Mouse (Mus musculus) stomach, embryonic 16.5 days (tissue): Measurements from ENCODE around the gene Dennd1b. TPM values are rescaled to one million over a fixed set of nuclear protein-coding genes. Genes with fewer than 3 reads are reported as not detected.

Experiments
- ATAC-seq: fragments of 200-750 bp; cut with Nextera tagmentation; 2 replicates; pipeline ENCODE4 v1.8.0; 2017; ENCODE audit warnings: moderate number of reproducible peaks, moderate TSS enrichment; ENCODE audit not compliant: insufficient read depth, low FRiP score
- H3K27ac ChIP-seq: fragments of 300-500 bp; sonication (generic); 2 replicates; pipeline ENCODE4 v1.5.1; 2014; ENCODE audit warnings: low read length
- H3K27me3 ChIP-seq: fragments of 300-500 bp; sonication (generic); 2 replicates; pipeline ENCODE4 v1.6.1; 2014; ENCODE audit warnings: low read length, control low read depth, mixed read lengths; ENCODE audit not compliant: control insufficient read depth, insufficient read depth
- H3K36me3 ChIP-seq: fragments of 300-500 bp; sonication (generic); 2 replicates; pipeline ENCODE4 v1.6.1; 2014; ENCODE audit warnings: low read length; ENCODE audit not compliant: control insufficient read depth, insufficient read depth
- H3K4me1 ChIP-seq: fragments of 300-500 bp; sonication (generic); 2 replicates; pipeline ENCODE4 v1.6.1; 2014; ENCODE audit warnings: low read length, control low read depth, mixed read lengths; ENCODE audit not compliant: control insufficient read depth, insufficient read depth
- H3K4me2 ChIP-seq: fragments of 300-500 bp; sonication (generic); 2 replicates; pipeline ENCODE4 v1.6.1; 2014; ENCODE audit warnings: low read depth, low read length, mixed read lengths
- H3K4me3 ChIP-seq: fragments of 300-500 bp; sonication (generic); replicated peaks from 2 replicates; pipeline ENCODE4 v1.5.1; 2014; ENCODE audit warnings: mild to moderate bottlenecking, low read length
- H3K9ac ChIP-seq: fragments of 300-500 bp; sonication (generic); 2 replicates; pipeline ENCODE4 v1.6.1; 2014; ENCODE audit warnings: low read length
- H3K9me3 ChIP-seq: fragments of 300-500 bp; sonication (generic); replicated peaks from 2 replicates; pipeline ENCODE4 v1.6.1; 2016; ENCODE audit warnings: low read length, control low read depth; ENCODE audit not compliant: control insufficient read depth
- WGBS: fragments of 180-500 bp; shearing (Covaris S2); extraction: QIAGEN DNeasy Blood & Tissue Kit; methylation state at CpG from one replicate; pipeline ENCODE4 v1.1.7; 2014; 5-methylcytosine and 5-hydroxymethylcytosine counted together
- polyA plus RNA-seq: library from polyadenylated mRNA; unstranded; fragments of >200 nt; fragmentation: Nextera tagmentation; extraction: Ambion mirVana; gene quantifications from 2 replicates; pipeline ENCODE4 v1.2.1, GENCODE M21; 2015

Gene Dennd1b
- polyA plus RNA-seq, 1 experiment from 2014 or later = 7.1 TPM

DNA sequence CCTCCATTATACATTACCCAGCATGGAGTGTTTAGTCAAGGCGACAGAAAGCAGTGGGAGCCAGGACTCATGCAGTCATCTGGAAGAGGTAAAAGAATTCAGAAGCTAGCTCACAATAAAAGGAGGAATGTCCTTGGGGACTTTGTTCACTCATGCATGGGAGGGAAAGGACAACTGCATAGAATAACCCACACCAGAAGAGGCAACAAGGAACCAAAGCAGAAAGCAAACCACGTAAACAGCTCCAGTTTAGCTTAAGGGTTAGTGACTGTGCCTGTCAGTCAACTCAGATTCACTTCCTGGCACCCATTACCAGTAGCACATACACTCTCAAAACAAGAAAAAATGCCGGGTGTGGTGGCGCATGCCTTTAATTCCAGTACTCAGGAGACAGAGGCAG is 6.1 kb upstream of the Dennd1b start:
- Histone ChIP-seq H3K27me3 (no peaks in the 10 kb centered on the region), H3K27ac (no peak overlapping the region), H3K4me1 (no peaks in the 10 kb centered on the region), H3K4me2 (no peak overlapping the region), H3K9ac (no peak overlapping the region), H3K36me3 (no peaks in the 10 kb centered on the region), H3K9me3 (no peaks in the 10 kb centered on the region), H3K4me3 (no peak overlapping the region)
- ATAC-seq = no peak
- WGBS = 81% methylated on average over 4 of the region's 4 CpGs

DNA sequence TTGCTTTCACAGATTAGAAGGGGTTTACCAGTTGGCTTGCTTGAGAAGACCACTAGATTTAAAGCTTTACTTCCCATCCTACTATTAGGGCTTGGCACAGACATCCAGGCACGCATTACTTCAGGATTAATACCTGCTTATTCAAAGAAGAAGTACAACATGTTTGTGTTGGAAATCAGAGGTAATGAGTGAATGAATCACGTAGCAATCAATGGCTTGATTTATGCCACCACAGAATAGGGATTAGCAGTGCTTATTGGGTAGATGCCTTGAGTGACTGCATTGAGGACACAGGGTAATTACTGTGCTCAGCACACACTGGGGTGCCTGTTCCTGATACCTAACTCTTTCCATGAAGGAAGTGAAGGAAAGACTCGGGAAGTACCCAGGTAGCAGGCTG is 4.4 kb upstream of the Dennd1b start:
- ATAC-seq = no peak
- H3K27me3 ChIP-seq = no peaks in the 10 kb centered on the region
- H3K36me3 ChIP-seq = no peaks in the 10 kb centered on the region
- H3K27ac ChIP-seq = no peak overlapping the region
- H3K9ac ChIP-seq = no peak overlapping the region
- H3K4me2 ChIP-seq = no peak overlapping the region
- H3K4me1 ChIP-seq = peaks cover 6% of the 10 kb centered on the region
- no peak overlapping the region for H3K4me3 ChIP-seq
- WGBS = 74% methylated on average over 3 of the region's 3 CpGs
- no peaks in the 10 kb centered on the region for H3K9me3 ChIP-seq

DNA sequence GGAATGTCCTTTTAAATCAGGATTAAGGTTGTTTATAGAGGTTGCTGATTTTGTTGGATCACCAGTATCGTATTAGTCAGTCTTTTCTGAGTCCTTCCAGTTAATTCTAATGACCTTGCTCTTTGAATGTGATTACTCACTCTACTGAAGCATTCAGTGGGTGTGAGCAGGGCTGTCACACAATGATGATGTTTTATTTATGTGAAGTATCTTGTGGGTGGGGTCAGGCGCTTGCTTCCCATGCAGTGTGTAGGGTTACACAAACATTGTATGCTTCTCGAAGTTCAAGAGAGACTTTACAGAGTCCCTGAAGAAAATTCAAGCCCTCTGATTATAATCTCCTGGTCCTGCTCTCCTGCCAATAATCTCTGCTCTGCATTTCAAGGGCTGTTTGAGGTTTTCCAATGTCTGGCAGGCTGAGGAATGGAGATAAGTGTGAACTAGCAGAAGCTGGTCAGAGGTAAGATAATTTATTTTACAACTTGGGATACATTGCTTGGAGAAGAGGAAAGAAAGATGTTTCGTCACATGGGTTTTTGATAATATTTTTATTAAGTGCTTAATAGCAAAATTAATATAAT is 3.2 kb upstream of the Dennd1b start:
- no peak for ATAC-seq
- H3K9ac ChIP-seq = no peak overlapping the region
- no peak overlapping the region for H3K4me2 ChIP-seq
- H3K27me3 ChIP-seq = no peaks in the 10 kb centered on the region
- 29% methylated on average over 4 of the region's 4 CpGs for WGBS
- no peaks in the 10 kb centered on the region for H3K9me3 ChIP-seq
- H3K4me1 ChIP-seq = peaks cover 6% of the 10 kb centered on the region
- H3K27ac ChIP-seq = no peak overlapping the region
- H3K4me3 ChIP-seq = no peak overlapping the region
- no peaks in the 10 kb centered on the region for H3K36me3 ChIP-seq

DNA sequence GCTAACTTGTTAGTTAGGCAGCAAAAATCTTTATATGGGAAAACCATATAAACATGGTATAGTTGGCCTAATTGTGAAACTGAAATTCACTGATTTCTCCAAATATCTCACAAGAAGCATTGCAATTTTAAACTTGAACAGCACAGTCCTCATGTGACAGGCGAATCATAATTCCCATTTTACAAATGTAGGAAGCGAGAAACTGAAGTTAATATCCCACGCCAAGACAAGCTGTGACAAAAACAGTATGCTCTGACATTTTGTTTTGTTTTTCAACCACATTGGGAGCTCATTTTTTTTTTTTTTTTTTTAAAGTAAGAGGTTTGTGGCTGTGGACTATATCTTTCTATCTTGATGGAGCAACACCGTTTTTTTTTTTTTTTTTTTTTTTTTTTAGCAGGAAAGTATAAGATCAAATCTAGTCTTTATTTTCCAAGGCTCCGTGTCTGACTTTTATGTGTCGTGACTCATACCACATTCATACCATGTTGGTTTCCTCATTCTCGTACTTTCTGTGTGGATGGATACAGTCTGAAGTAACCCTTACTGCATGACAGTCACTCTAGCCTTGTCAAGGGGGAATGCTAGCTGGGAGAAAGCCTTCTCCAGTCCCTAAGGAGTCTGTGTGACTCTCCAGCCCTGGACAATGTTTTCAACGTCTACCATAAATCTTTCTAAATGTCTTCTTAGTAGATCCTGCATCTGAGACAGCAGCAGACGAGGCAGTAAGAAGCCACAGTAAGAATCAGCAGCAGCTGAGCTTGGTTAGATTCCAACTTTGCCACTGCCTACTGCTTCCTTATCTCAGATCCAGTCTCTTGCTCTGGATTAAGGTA is 751 bp upstream of the Dennd1b start:
- peaks cover 6% of the 10 kb centered on the region for H3K4me1 ChIP-seq
- H3K27ac ChIP-seq = peak overlapping the region; percentile 94
- H3K4me2 ChIP-seq = peak overlapping the region; percentile 73
- 36% methylated on average over 9 of the region's 9 CpGs for WGBS
- peak; percentile 14; the same call in 1 of the 2 replicates for ATAC-seq
- H3K9ac ChIP-seq = peak overlapping the region; percentile 97
- H3K36me3 ChIP-seq = no peaks in the 10 kb centered on the region
- no peaks in the 10 kb centered on the region for H3K9me3 ChIP-seq
- no peaks in the 10 kb centered on the region for H3K27me3 ChIP-seq
- peak overlapping the region; percentile 77 for H3K4me3 ChIP-seq

DNA sequence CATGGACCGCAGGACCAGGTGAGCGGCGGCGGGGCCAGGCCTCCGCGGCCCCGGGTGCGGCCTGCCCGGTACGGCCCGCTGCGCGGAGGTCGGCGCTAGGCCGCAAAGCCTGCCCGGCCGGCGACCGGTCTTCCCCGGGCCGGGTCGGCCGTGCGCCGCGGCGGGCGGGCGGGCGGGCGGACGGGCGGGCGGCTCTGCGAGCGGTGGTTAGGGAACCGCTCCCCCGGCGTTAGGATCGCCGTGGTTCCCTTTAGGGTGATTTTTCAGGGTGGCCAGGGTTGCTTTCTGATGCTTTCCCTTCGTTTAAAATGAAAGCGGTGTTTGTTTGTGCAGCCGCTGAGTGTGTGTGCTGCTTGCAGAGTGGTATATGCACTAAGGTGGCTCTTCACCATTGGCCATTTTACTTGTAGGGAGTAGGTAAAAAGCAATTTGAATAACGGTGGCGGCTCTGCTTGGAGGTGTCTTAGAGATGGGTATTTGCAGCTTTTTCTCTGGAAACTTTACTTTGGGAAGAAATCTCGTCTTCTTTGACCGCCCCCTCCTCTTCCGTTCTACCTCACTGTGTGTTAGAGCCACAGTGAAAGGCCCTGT is 728 bp downstream of the Dennd1b start:
- Histone ChIP-seq H3K27me3 (no peaks in the 10 kb centered on the region), H3K9me3 (no peaks in the 10 kb centered on the region), H3K27ac (peak overlapping the region; percentile 94), H3K36me3 (no peaks in the 10 kb centered on the region), H3K4me3 (peak overlapping the region; percentile 77), H3K9ac (peak overlapping the region; percentile 97), H3K4me1 (peaks cover 6% of the 10 kb centered on the region), H3K4me2 (peak overlapping the region; percentile 73)
- ATAC-seq = peak; percentile 87
- under 1% methylated on average over 22 of the region's 50 CpGs for WGBS

DNA sequence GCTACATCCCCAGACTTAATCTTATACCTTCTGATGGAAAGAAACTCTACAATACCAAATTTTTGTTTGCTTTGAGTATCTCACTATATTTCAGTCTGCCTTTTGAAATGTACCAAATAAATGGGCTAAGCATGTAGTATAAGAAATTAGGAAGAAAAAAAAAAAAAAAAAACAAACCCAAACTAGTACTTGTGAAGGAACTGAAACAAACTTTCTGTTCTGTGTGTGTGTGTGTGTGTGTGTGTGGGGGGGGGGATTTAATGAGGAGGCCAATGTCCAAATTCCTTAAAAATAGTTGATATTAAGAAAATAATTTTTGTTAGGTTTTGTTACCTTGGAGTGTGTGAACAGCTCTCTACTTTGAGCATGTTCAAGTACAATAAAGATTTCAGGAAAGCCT is 1.8 kb downstream of the Dennd1b start:
- Histone ChIP-seq H3K27ac (no peak overlapping the region), H3K4me1 (peaks cover 6% of the 10 kb centered on the region), H3K4me3 (no peak overlapping the region), H3K4me2 (no peak overlapping the region), H3K27me3 (no peaks in the 10 kb centered on the region), H3K9me3 (no peaks in the 10 kb centered on the region), H3K9ac (no peak overlapping the region), H3K36me3 (no peaks in the 10 kb centered on the region)
- no peak for ATAC-seq

DNA sequence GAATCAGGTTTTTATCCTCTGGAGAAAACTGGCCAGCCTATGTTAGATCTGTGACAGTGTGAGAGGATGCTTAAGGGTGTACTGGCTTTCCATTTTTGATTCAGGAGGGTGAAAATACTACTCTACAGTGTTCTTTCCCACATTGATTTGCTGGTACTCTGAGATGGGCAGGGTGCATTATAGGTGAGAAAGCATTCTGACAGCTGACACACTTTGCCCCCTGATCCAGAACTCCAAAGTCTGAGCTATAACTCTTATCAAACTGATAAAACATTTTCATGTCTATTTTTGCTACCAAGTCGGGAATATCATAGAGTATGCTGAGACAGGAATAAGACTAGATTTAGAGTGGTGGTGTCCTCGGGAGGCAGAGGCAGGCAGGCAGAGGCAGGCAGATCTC is 2.3 kb downstream of the Dennd1b start:
- H3K36me3 ChIP-seq = no peaks in the 10 kb centered on the region
- no peak overlapping the region for H3K4me2 ChIP-seq
- no peak for ATAC-seq
- no peak overlapping the region for H3K4me3 ChIP-seq
- H3K9ac ChIP-seq = no peak overlapping the region
- no peaks in the 10 kb centered on the region for H3K9me3 ChIP-seq
- H3K27ac ChIP-seq = no peak overlapping the region
- 77% methylated on average over 2 of the region's 2 CpGs for WGBS
- H3K27me3 ChIP-seq = no peaks in the 10 kb centered on the region
- H3K4me1 ChIP-seq = peaks cover 6% of the 10 kb centered on the region

DNA sequence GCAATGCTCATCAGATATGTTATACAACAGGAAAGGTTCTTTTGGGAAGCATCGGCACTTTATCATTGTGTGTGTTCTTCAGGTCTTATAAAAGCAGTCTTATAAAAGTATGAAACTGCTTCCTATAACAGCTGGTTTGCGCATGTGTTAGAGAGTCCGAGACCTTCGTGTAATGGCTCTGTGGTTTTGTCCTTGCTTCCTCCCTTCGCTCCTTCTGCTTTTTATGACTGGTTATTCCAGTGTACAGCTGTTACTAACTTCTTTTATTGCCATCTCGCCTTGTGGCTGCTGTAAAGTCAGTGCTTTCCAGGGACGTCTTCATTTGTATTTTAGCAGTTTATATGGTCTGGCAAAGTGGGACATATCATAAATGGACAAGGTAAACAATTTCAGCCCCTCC is 4.2 kb downstream of the Dennd1b start:
- Histone ChIP-seq H3K9me3 (no peaks in the 10 kb centered on the region), H3K27me3 (no peaks in the 10 kb centered on the region), H3K4me3 (no peak overlapping the region), H3K9ac (no peak overlapping the region), H3K27ac (no peak overlapping the region), H3K4me1 (peaks cover 6% of the 10 kb centered on the region), H3K36me3 (no peaks in the 10 kb centered on the region), H3K4me2 (no peak overlapping the region)
- ATAC-seq = no peak
- 78% methylated on average over 7 of the region's 7 CpGs for WGBS

DNA sequence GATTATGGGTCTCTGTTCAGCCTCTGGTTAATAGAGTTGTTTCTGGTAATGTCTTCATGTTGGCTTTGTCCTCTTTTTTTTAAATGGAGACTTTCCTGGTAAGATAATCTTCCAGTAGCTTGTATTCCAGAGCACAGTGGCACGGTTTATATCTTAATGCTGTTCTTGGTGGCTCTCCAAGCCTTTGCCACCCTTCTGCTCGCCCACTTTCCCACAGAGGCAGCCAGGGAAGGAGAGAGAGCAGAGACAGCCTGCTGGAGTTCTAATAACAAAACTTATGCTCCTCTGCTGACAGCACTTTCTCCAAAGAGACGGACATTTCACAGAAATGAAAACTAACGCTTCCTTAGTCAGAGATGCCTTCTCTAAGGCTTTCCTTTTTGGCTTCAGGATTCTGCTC is 6.8 kb downstream of the Dennd1b start:
- no peak for ATAC-seq
- Histone ChIP-seq H3K4me2 (no peak overlapping the region), H3K27ac (no peak overlapping the region), H3K4me3 (no peak overlapping the region), H3K27me3 (no peaks in the 10 kb centered on the region), H3K9ac (no peak overlapping the region), H3K4me1 (0 out of 2 replicates have a peak, but pooled peaks cover 3% of the 10 kb centered on the region), H3K36me3 (no peaks in the 10 kb centered on the region), H3K9me3 (no peaks in the 10 kb centered on the region)
- 72% methylated on average over 4 of the region's 4 CpGs for WGBS
